Mouse (Mus musculus) lung, postnatal 4 days (tissue): ENCODE results near the gene Ldhc.
A peak's percentile ranks its signal among the peaks of the same experiment; 100 is the strongest.
"Not testable (repeated sequence)": the region's sequence is repeated elsewhere in the genome, so short reads cannot be mapped to it uniquely, and the experiment has no call there.

Experiments
- DNase-seq, 2 experiments: peaks; one replicate each; pipeline ENCODE4 v3.0.0; 2021

Ldhc gene

GRCm38 (mm10) chr7:46860996-46861395 is at the start of gene Ldhc:
Ldhc (plus strand) TSS chr7:46861203.
- no peak for DNase-seq

GRCm38 (mm10) chr7:46814012-46814411 is 47.0 kb upstream of the Ldhc start:
- DNase-seq = no peak

- not testable (repeated sequence) for DNase-seq
These were observed 39.9 kb upstream of the Ldhc start for GRCm38 (mm10) chr7:46820876-46821632.

- no peak for DNase-seq
These were observed 33.8 kb upstream of the Ldhc start for GRCm38 (mm10) chr7:46827046-46827802.

GRCm38 (mm10) chr7:46827803-46828184 is 33.2 kb upstream of the Ldhc start:
- DNase-seq = no peak

GRCm38 (mm10) chr7:46829911-46830310 is 31.1 kb upstream of the Ldhc start:
- DNase-seq = no peak

GRCm38 (mm10) chr7:46830799-46831590 is 30.0 kb upstream of the Ldhc start:
- DNase-seq = peak; percentile 73 to 89

- no peak for DNase-seq
These were observed 29.3 kb upstream of the Ldhc start for GRCm38 (mm10) chr7:46831693-46832092.

- not testable (repeated sequence) for DNase-seq
These were observed 28.7 kb upstream of the Ldhc start for GRCm38 (mm10) chr7:46832112-46832810.

- peak; percentile 66 to 81 for DNase-seq
These were observed 27.7 kb upstream of the Ldhc start for GRCm38 (mm10) chr7:46833266-46833665.

GRCm38 (mm10) chr7:46833670-46834255 is 27.2 kb upstream of the Ldhc start:
- no peak for DNase-seq

GRCm38 (mm10) chr7:46834994-46835610 is 25.9 kb upstream of the Ldhc start:
- DNase-seq = peak in 1 of 2 experiments; percentile 50

- no peak for DNase-seq
These were observed 24.6 kb upstream of the Ldhc start for GRCm38 (mm10) chr7:46836357-46836756.

GRCm38 (mm10) chr7:46837073-46837472 is 23.9 kb upstream of the Ldhc start:
- DNase-seq = no peak

GRCm38 (mm10) chr7:46838104-46838671 is 22.8 kb upstream of the Ldhc start:
- DNase-seq = peak; percentile 61 to 71

GRCm38 (mm10) chr7:46838891-46839302 is 22.1 kb upstream of the Ldhc start:
- peak; percentile 83 to 92 for DNase-seq

- DNase-seq = peak; percentile 48 to 58
These were observed 21.6 kb upstream of the Ldhc start for GRCm38 (mm10) chr7:46839446-46839845.

GRCm38 (mm10) chr7:46839861-46840260 is 21.1 kb upstream of the Ldhc start:
- DNase-seq = no peak

GRCm38 (mm10) chr7:46840326-46840725 is 20.7 kb upstream of the Ldhc start:
- peak; percentile 66 to 85 for DNase-seq

- peak in 1 of 2 experiments; percentile 16 for DNase-seq
These were observed 20.0 kb upstream of the Ldhc start, which contains the start of gene Ldha for GRCm38 (mm10) chr7:46840787-46841525. Ldha (plus strand) TSS chr7:46841475.
